Mouse (Mus musculus): ENCODE data around the gene Pank4. TPM values are rescaled to one million over a fixed set of nuclear protein-coding genes. Genes with fewer than 3 reads are reported as not detected.

Gene Pank4
- total and polyA plus RNA-seq, 3 experiments: 22.4 to 34.7 (median 27.6) TPM

- Histone ChIP-seq H3K4me1 (ENCODE audit: control insufficient read depth in 1 of 2, insufficient read depth in 2 of 2) (peaks cover 27 to 67% of the 10 kb centered on the region in 2 experiments), H3K27me3 (replicated peaks) (peaks cover 57% of the 10 kb centered on the region), H3K9me3 (replicated peaks; ENCODE audit: low read length) (no peaks in the 10 kb centered on the region), H3K4me2 (ENCODE audit: insufficient read depth, low read depth, poor library complexity, severe bottlenecking) (peak overlapping the region; percentile 88), H3K27ac (ENCODE audit: insufficient read depth, low read depth) (no peak overlapping the region), H3K9ac (ENCODE audit: insufficient read depth, low read depth) (peak overlapping the region; percentile 48; the same call in 1 of the 2 replicates), H3K36me3 (replicated peaks in 1 of 2; ENCODE audit: control insufficient read depth in 1 of 2, insufficient read depth in 1 of 2, low read length in 1 of 2) (peaks cover 0 to 17% of the 10 kb centered on the region in 2 experiments), H3K79me2 (replicated peaks; ENCODE audit: control insufficient read depth, extremely low read depth, insufficient read depth, poor library complexity, severe bottlenecking) (peaks cover 27% of the 10 kb centered on the region), H3K4me3 (replicated peaks in 1 of 3; ENCODE audit: low read depth in 2 of 3, low read length in 2 of 3, poor library complexity in 1 of 3) (peak overlapping the region; percentile 55 to 75 (median 61))
- DNase-seq (ENCODE audit: extremely low read depth): peak; percentile 69
- in situ Hi-C loops (cut with MboI; ENCODE audit: low pct_ligation_motif_present, low pct_unique_long_range_greater_than_20kb, low sequenced_read_pairs): loop anchor here (25.0 kb wide), 1 partner anchor 275 kb away; the partner anchor contains the start of gene Faap20
- dilution Hi-C loops (cut with MboI; ENCODE audit: extremely low pct_ligation_motif_present, extremely low pct_unique_long_range_greater_than_20kb, low sequenced_read_pairs): no loop called here
- TF ChIP-seq HCFC1 (IDR thresholded peaks at IDR 0.05; ENCODE audit: low read depth, low read length): no peak
- no peak for TF ChIP-seq CHD2 (IDR thresholded peaks at IDR 0.05; ENCODE audit: low read length)
- peak; percentile 66 for TF ChIP-seq EP300 (IDR thresholded peaks at IDR 0.05; ENCODE audit: low read length)
- TF ChIP-seq ZC3H11A (IDR thresholded peaks at IDR 0.05; ENCODE audit: low read depth, low read length): no peak
- no peak for TF ChIP-seq ZKSCAN1 (IDR thresholded peaks at IDR 0.05; ENCODE audit: borderline replicate concordance, low read depth, low read length)
- peak; percentile 80 for TF ChIP-seq TCF12 (IDR thresholded peaks at IDR 0.05; ENCODE audit: low read depth, low read length)
- peak; percentile 94 for TF ChIP-seq MXI1 (IDR thresholded peaks at IDR 0.05; ENCODE audit: low read depth, low read length)
- peak; percentile 85 for TF ChIP-seq MAX (IDR thresholded peaks at IDR 0.05; ENCODE audit: low read length)
- peak; percentile 88 for TF ChIP-seq MYC (IDR thresholded peaks at IDR 0.05; ENCODE audit: low read depth, low read length)
- TF ChIP-seq ZNF384 (IDR thresholded peaks at IDR 0.05; ENCODE audit: low read depth, low read length): no peak
- TF ChIP-seq JUN (IDR thresholded peaks at IDR 0.05; ENCODE audit: insufficient read depth, low read depth, low read length): no peak
- no peak for TF ChIP-seq CTCF (conservative IDR thresholded peaks at IDR 0.05 in 1 of 2, IDR thresholded peaks at IDR 0.05 in 1 of 2; ENCODE audit: low read depth in 2 of 2, low read length in 2 of 2)
- TF ChIP-seq MAZ (IDR thresholded peaks at IDR 0.05; ENCODE audit: low read depth, low read length): 0 out of 2 replicates have a peak, but pooled peaks have one; percentile 40
- 0 out of 2 replicates have a peak, but pooled peaks have one; percentile 26 for TF ChIP-seq RCOR1 (conservative IDR thresholded peaks at IDR 0.05; ENCODE audit: low read depth, low read length)
- TF ChIP-seq NRF1 (IDR thresholded peaks at IDR 0.05; ENCODE audit: low read depth, low read length): 0 out of 2 replicates have a peak, but pooled peaks have one; percentile 33
- TF ChIP-seq MAFK (IDR thresholded peaks at IDR 0.05; ENCODE audit: insufficient replicate concordance, low read length): 0 out of 2 replicates have a peak, but pooled peaks have one; percentile 14
- TF ChIP-seq IRF4 (IDR thresholded peaks at IDR 0.05; ENCODE audit: low read depth, low read length): no peak
- TF ChIP-seq CHD1 (IDR thresholded peaks at IDR 0.05; ENCODE audit: low read depth, low read length): no peak
- TF ChIP-seq POLR2A (IDR thresholded peaks at IDR 0.05; ENCODE audit: low read depth, low read length): peak; percentile 49; the same call in 1 of the 2 replicates
- peak; percentile 42 for TF ChIP-seq ETS1 (conservative IDR thresholded peaks at IDR 0.05; ENCODE audit: low read depth, low read length)
- peak; percentile 76 for TF ChIP-seq ELF1 (IDR thresholded peaks at IDR 0.05; ENCODE audit: low read depth, low read length)
- no peak for TF ChIP-seq USF1 (IDR thresholded peaks at IDR 0.05; ENCODE audit: low read depth, low read length)
- no peak for TF ChIP-seq GABPA (IDR thresholded peaks at IDR 0.05; ENCODE audit: insufficient replicate concordance, low read depth, low read length)
- no peak for TF ChIP-seq SMC3 (IDR thresholded peaks at IDR 0.05; ENCODE audit: low read depth, low read length)
- no peak for TF ChIP-seq E2F4 (IDR thresholded peaks at IDR 0.05; ENCODE audit: insufficient replicate concordance, low read depth, low read length)
- TF ChIP-seq USF2 (conservative IDR thresholded peaks at IDR 0.05; ENCODE audit: low read depth, low read length): no peak
- no peak for TF ChIP-seq TBP (conservative IDR thresholded peaks at IDR 0.05; ENCODE audit: low read depth, low read length)
- peak; percentile 51; the same call in 1 of the 2 replicates for TF ChIP-seq MEF2A (IDR thresholded peaks at IDR 0.05; ENCODE audit: borderline replicate concordance, low read depth, low read length)
- TF ChIP-seq SIN3A (IDR thresholded peaks at IDR 0.05; ENCODE audit: low read length): peak; percentile 79
- TF ChIP-seq ZMIZ1 (IDR thresholded peaks at IDR 0.05; ENCODE audit: low read depth, low read length): no peak
- TF ChIP-seq NELFE (IDR thresholded peaks at IDR 0.05; ENCODE audit: low read depth, low read length): peak; percentile 36; the same call in 1 of the 2 replicates
- 0 out of 2 replicates have a peak, but pooled peaks have one; percentile 49 for TF ChIP-seq POLR2AphosphoS2 (IDR thresholded peaks at IDR 0.05; ENCODE audit: low read depth, low read length)
- TF ChIP-seq UBTF (IDR thresholded peaks at IDR 0.05; ENCODE audit: low read depth, low read length): no peak
- no peak for TF ChIP-seq PAX5 (IDR thresholded peaks at IDR 0.05; ENCODE audit: low read length)
- no peak for TF ChIP-seq KAT2A (IDR thresholded peaks at IDR 0.05; ENCODE audit: insufficient replicate concordance, low read length)
- no peak for TF ChIP-seq RAD21 (IDR thresholded peaks at IDR 0.05; ENCODE audit: low read depth, low read length)
- no peak for TF ChIP-seq JUND (conservative IDR thresholded peaks at IDR 0.05; ENCODE audit: low read depth, low read length)
- TF ChIP-seq BHLHE40 (IDR thresholded peaks at IDR 0.05; ENCODE audit: low read depth, low read length): 0 out of 2 replicates have a peak, but pooled peaks have one; percentile 29
Measured at GRCm38 (mm10) chr4:154961911-154962310, 2.0 kb upstream of the Pank4 start.
